1 mouse cellular context compared by ENCODE assay signal in the genomic region with DNA sequence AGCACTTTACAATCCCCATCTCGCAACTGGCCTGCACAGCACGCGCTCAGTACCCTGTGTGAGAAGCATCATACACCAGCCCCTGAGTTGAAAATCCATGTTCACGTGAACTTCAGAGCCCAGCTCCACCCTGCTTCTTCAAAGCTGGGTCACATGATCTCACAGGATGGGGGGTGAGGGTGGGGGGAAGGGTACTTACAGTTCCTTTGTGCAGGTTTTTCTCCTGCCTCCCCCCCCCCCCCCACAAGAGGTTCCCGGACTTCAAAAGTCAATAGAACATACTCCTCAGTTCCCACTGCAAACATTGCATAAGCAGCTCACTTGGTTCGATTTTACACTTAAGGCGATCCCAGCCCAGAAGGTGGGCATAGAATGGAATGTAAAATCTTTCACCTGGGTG.
TF ChIP-seq lines count a peak whose summit lies in the region.

No protein-coding gene starts in this region.

TF ChIP-seq in MEL, 35 proteins besides CTCF, POLR2A, EP300 and RAD21 (continued from another document):
- TF ChIP-seq BHLHE40 (IDR thresholded peaks at IDR 0.05; ENCODE audit: borderline replicate concordance, low read depth, low read length): no peak
TF ChIP-seq in MEL: peak in this region for 1.
